Mouse (Mus musculus) cerebellum, adult 2 months (tissue): ENCODE measurements at regions not wholly inside any gene's neighbourhood (a gene's known extent, or its start where the extent isn't known, plus 50 kb on each side); places are given as distances from the start of the nearest gene placed in this dataset.

Experiments
- CTCF ChIP-seq: fragments of 200-500 bp; IDR thresholded peaks from 2 replicates; pipeline ENCODE4 v1.5.1; 2011; ENCODE audit warnings: low read depth, mild to moderate bottlenecking, control low read depth, low read length, moderate library complexity, borderline replicate concordance; ENCODE audit not compliant: insufficient read depth
- POLR2A ChIP-seq: fragments of 200-500 bp; IDR thresholded peaks from 2 replicates; pipeline ENCODE4 v1.6.1; 2011; ENCODE audit warnings: low read length, control low read depth, borderline replicate concordance; ENCODE audit not compliant: insufficient read depth

DNA sequence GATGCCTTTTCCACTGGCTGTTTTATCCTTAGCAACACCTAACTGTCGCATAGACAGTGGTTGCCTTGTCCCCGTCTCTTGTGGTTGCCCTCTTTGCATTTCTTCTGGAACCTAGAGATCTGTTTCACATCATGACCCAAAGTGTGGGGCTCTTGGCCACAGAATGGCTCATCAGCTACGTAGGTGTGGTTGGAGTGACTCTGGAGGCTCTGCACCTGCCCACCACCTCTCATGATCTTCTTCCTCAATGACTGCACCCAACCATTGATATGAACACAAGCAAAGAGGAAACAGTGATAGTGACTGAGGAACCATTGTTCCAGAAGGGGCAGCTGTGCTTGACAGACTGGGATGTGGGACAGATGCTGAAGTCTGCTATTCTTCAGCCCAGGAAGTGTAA, 167.8 kb upstream of the Rapgef5 start:
- TF ChIP-seq CTCF (no peak), POLR2A (no peak)
